Mouse (Mus musculus) fat pad, adult 2 months (tissue): Measurements from ENCODE around the gene Rxrg.

Experiments
- DNase-seq: peaks from one replicate; pipeline ENCODE4 v3.0.0-alpha.2; 2011; ENCODE audit warnings: low read depth, low spot score; ENCODE audit errors: extremely low read depth

The Rxrg gene

DNA sequence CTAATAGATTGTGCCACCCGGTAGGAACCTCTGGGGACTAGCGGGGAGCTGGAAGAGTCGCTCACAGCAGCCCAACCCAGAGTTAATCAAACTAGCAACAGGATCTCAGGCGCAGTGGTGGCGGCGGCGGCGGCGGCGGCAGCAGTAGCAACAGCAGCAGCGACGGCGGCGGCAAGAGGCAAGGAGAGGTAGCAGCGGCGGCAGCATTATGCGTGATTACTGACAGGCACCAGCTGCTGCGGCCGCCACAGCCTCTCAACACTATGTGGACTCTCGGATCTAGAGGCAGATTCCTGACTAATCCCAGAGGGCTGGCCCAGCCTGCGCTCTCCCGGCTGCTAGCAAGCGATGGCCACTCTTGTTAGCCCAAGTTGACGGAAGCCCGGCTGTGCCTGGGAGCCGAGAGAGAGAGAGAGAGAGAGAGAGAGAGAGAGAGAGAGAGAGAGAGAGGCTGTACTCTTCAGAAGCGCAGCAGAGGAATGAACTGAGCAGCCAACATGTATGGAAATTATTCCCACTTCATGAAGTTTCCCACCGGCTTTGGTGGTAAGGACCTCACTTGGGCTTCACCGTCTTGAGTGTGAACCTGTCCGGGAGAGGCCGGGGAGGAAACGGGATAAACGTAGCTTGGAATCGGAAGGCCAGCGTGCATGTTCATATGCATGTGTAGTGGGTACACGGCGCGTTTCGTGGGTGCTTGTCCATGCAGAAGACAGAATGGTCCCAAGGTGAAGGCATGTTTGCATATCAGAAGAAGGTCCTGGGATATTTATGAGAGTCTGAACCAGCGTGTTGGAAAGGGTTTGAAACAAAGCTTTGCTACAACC is at the start of gene Rxrg:
TSS of gene Rxrg (plus strand) at position 130 of the 827 bp plus-strand sequence.
- no peak for DNase-seq

GRCm38 (mm10) chr1:167549324-167549723 is 48.9 kb upstream of the Rxrg start:
- DNase-seq, result no peak

- no peak for DNase-seq
Observed at GRCm38 (mm10) chr1:167551601-167552000, 46.6 kb upstream of the Rxrg start.

GRCm38 (mm10) chr1:167553959-167554526 is 44.1 kb upstream of the Rxrg start:
- no peak for DNase-seq

GRCm38 (mm10) chr1:167566571-167566970 is 31.6 kb upstream of the Rxrg start:
- DNase-seq, result no peak

DNA sequence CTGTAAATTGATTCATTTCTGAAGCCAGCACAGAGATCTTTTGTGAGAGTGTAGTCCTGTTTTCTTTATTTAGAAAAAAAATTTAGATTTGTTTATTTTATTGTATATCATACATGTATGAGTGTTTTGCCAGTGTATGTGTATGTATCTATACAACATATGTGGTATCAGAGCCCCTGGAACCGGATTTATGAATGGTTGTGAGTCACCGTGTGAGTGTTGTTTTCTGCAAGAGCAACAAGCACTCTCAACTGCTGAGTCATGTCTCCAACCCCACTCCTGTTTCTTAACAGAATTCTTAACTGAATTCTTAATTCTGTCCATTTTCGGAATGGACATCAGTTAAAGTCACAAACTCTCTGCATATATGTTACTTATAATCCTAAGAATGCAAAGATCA is 19.1 kb upstream of the Rxrg start:
- DNase-seq, result no peak

DNA sequence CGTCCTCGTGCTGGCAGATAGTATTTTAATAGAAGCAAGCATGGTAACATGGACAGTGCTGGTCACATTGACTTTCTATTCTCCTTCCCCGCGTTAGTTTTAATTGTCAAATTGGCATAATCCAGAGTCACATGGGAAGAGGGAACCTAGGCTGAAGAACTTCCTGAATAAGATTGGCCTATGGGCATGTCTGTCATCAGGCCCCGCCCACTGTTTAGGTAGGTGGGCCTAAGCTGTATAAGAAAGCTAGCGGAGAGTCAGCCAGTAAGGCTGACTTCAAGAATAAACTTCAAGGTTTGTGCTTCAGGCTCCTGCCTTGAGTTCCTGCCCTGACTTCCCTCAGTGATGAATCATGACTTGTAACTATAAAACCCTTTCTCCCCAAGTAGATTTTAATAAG is 15.0 kb upstream of the Rxrg start:
- no peak for DNase-seq

DNA sequence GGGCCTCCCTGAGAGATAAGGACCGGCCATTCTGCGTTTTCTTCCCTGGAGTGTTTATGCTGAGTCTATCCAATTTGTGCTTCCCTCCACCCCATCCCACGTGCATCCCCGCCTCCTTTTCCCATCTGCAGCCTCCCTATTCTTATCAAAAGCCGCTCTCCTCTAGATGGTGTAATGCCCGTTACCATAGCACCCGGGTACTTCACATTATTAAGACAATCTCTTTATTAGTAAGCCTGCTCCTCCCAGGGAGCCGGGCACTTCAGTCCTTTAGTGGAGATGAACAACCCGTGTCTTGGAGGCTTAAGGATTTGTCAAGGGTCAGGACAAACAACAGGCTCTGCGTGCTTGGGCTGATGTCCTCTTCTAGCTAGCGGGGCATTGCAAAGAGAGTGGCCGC is 14.3 kb upstream of the Rxrg start:
- no peak for DNase-seq

GRCm38 (mm10) chr1:167588747-167589558 is 9.2 kb upstream of the Rxrg start:
- DNase-seq, result no peak

DNA sequence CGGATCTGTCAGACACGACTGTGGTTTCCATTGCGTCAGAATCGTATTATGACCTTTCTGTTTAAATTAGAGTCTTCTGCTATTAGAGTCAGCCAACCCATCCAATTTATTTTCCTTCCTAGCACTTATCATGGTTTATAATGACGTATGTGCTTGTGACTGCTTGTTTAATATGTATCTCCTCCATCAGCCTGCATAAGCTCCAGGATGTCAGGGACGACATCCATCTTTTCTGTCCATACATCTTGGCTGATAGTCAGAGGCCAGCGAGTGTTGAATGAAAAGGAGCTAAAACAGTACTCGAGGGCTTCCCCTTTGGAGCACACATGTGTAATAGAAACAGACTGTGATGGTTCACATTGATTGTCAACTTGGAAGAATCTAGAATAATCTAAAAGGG is 6.0 kb upstream of the Rxrg start:
- DNase-seq, result no peak

DNA sequence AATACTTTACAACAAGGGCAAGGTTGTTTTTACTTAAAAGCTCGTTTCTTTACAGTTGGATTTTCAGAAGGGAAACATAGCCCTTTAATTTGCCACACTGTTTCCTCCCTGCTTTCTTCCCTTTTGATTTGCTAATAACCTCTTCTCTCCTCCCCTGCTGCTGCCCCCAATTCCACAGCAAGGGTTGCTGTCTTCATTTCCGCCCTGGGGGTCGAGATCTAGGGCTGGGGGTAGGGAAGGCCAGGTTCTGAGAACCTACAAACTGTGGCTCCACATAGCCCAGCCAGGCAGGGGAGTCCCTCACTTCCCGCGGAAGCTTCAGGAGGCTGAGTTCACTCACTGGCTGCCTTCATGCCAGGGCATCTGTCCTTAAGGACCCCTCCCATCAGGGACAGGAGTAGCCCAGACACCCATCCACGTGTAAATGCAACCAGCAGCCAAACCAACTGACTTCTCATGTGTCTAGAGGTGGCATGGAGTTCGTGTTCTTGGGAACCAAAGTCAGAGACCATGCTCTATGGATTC is 1.1 kb downstream of the Rxrg start:
- DNase-seq, result no peak

GRCm38 (mm10) chr1:167608201-167608741 is 10.1 kb downstream of the Rxrg start:
- DNase-seq, result no peak

GRCm38 (mm10) chr1:167617131-167617530 is 18.9 kb downstream of the Rxrg start:
- no peak for DNase-seq

DNA sequence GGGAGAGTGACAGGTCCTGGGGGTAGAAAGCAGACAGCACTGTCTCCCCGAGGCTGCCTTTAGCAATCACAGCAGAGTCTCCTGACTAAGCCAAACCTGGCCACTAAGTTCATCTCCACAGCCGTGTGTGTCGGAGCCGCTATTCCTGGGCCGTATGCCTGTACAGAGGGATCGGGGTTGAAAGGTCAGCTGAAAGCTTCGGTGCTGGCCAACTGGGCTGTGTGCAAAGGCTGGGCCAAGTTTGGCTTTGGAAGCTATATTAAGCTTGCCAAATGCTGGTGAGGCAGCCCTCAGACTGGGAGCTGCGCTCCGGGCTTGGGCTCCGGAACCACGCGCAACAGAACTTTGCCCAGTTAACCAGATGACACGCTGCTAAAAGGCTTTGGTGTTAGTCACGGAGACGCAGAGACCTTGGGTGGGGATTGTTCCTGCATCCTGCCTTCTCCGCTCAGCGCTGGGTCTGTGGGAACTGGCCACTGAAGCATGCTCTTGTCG is 19.9 kb downstream of the Rxrg start:
- DNase-seq, result no peak

DNA sequence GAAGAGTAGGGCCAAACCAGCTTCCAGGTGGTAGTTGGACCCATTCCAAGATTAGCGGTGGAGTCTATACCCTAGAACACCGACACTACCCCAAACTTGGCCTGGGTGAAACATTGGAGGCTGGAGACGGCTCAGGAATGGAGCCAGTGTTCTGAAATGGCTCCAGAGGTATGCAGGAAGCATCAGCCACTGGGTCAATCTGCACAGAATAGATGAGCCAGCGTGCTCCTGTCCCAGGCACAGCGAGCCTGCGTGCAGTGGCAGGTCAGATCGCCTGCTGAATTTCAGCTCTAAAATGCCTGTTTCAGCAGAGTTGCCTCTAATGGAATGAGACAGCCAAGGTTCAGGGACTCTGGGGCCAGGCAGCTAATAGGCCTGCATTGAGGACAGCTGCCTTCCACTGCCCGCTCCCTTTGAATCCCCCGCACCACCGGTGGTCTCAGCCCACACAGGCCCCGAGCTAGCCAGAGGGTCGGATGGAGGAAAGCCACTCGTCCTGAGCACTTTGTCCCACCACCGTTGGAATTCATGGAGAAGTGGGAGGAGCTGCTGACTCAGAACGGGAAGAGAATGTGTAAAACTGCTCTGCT is 22.1 kb downstream of the Rxrg start:
- DNase-seq, result no peak

GRCm38 (mm10) chr1:167625098-167625497 is 26.9 kb downstream of the Rxrg start:
- no peak for DNase-seq

DNA sequence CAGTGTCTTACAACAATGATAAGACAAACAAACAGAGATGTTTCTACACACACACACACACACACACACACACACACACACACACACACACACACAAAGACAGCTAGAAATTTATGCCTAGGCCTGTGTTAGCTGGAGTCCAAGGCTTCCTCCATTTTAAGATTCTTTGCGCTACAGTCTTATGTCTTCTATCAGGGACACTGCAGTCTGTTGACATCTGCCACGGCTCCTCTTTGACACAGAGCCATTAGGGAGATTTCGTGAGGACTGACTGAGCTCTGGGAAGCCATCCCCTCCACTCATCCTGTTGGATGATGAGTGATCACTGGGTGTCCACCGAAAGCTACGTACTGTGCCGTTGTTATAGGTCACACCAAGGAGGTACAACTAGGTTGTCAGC is 33.6 kb downstream of the Rxrg start:
- DNase-seq, result no peak

DNA sequence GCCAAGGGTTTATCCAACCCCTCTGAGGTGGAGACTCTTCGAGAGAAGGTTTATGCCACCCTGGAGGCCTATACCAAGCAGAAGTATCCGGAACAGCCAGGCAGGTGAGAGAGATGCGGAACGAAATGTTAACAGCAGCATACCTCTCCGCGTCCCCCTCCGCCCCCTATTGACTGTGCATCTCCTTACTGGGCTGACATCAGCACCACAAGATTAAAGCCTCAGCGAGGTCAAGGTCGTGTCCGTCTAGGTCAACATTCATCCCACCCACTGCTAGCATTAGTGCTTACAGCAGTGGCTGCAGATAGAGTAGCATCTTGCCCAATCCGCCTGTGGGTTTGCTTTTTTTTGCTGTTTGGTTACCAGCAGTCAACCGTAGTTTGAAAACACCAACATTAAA is 37.5 kb downstream of the Rxrg start:
- DNase-seq, result no peak

- DNase-seq, result no peak
Observed at GRCm38 (mm10) chr1:167636948-167637347, 38.8 kb downstream of the Rxrg start.

- no peak for DNase-seq
Observed at GRCm38 (mm10) chr1:167638053-167638452, 39.9 kb downstream of the Rxrg start.

DNA sequence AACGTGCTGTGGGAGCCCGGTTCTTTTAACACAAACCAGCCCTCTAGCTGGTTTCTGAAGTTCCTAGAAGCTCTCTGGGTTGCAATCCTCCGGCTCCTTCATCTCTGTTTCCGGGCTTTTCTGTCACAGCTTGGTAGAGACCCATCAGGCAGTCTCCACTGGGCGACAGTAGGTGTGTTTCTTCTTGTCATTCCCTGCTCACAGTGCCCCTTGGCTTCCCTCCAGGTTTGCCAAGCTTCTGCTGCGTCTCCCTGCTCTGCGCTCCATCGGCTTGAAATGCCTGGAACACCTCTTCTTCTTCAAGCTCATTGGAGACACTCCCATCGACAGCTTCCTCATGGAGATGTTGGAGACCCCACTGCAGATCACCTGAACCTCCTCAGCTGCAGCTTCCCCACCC is 40.7 kb downstream of the Rxrg start:
- no peak for DNase-seq
